Mouse (Mus musculus) naive thymus-derived CD4-positive, alpha-beta T cell, adult 2 months (primary cell): ENCODE results near the gene Sgsm3.

Experiments used
- DNase-seq: peaks from one replicate; pipeline ENCODE4 v3.0.0-alpha.2; 2011; ENCODE audit warnings: low read depth

Sgsm3 gene

DNA sequence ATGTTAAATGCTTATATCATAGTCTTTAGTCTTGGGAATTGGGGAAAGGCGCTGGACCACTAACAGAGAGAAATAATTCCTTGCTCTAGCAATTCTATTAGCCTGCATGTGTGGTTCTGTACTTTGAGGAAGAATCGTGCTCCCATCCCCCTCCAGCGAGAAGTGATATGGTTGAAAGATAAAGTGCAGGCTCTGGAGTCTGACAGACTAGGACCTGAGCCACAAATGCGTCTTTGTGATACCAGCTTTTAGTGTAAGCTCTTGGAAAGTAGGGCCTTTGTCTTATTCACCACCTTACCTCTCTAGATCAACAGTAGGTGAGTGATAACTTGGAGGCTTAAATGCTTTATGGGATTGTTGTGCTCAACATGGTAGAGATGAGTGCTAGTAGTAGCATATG, 3.6 kb downstream of the Sgsm3 start:
- no peak for DNase-seq

DNA sequence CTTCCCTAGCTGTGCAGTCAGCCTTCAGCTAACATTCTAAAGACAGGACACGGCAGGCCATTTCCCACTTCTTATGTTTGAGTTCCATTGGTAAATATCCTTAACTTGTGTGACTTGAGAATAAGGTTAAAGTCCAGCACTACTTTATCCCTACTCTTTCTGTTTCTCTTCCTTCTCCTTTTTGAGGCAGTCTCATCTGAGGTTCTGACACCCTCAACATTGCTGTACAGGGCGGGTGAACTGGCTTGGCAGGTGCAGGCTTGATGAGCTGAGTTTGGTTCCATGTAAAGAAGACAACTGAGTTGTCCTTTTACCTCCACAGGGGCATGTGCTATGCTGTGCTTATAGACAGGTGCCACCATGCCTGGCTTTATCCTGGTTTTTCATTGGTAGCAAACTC, 5.7 kb downstream of the Sgsm3 start:
- DNase-seq, result no peak

DNA sequence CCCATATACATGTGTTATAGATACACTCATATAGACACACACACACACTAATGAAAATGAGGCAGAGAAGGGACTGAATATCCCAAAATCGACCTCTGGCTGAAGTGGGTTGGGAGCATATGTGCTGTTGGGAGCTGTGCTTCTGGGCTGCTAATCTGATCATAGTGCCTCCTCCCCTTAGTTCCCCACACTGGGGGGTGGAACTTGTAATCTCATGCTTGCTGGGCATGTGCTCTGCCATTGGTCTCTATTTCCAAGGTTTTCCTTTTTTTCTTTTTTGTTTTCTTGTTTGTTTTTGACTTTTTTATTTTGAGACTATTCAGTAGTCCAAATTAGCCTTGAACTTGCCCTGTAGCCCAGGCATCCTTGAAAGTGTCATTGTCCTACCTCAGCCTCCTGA, 10.8 kb downstream of the Sgsm3 start:
- no peak for DNase-seq

DNA sequence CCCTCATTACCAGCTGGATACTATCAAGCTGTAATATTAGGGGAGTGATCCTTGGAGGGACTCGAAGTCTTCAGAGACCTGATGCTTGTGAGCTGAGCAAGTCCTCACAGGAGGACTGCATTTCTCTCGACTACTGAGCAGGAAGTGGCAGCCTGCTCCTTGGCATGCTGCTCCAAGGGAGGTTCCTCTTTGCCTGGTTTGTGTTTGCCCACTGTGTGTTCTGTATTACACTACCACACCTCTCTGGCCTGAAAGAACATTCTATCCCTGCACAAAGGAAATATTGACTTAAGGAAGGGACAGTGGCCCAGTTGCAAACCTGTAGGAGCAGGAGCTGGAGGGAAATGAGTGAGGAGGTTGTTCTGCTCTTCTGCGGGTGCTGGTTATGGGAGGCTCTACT, 12.1 kb downstream of the Sgsm3 start:
- DNase-seq, result no peak

DNA sequence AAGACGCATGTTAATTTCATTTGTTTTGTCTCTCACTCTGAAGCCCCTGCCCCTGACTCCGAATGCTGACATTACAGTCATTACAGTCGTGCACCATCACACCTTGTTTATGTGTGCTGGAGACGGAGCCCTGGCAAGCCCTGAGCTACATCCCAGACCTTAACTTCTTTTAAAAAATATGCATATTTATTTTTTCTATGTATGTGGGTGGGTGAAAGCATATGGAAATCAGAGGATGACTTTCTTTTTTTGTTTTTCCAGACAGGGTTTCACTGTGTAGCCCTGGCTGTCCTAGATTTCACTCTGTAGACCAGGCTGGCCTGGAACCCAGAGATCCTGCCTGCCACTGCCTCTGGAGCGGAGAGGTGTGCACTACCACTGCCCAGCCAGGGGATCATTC, 17.4 kb downstream of the Sgsm3 start:
- no peak for DNase-seq

DNA sequence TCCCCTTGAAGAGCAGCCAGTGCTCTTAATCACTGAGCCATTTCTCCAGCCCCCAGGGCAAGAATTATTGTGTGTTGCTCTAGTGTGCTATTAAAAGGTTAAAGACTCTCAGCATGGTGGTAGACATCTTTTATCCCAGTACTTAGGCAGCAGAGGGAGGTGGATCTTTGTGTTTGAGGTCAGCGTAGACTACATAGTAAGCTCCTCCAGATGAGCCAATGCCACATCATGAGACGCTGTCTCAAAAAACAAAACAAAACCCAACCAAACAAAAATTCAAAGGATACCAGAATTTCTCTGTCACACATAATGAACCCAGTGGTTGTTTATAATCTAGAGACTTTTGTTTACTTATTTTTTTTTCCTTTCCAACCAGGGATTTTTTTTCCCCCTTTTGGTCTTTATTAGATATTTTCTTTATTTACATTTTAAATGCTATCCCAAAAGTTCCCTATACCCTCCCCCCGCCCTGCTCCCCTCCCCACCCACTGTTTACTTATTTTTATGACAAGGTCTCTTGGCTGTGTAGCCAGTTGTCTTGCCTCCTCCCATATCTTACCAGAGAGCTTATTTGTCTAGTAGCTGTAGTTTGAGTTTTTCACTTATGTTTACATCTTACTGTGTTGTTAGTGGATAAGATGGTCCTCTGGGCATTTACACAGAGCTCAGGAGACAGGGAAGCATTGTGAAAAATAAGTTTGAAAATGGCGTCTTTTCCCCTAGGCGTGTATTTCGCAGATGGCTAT, 18.7 kb downstream of the Sgsm3 start:
- DNase-seq, result no peak

DNA sequence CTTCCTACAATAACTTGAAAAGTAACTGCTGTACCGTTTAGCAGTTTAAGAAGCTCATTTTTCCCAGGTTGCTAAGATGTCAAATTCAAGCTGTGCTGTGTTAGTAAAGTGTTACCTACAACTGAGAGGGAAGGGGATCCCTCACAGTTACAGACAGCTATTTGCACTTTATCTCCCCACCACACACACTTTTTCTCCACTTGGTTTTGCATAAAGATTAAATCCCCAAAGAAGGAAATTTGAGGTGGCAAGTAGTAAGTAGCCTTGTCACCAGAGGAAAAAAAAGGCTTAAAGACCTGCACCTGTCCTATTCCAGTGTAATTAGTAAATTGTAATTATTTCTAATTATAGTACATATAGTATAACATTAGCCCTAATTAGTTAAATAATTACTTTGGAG, 19.5 kb downstream of the Sgsm3 start:
- no peak for DNase-seq

DNA sequence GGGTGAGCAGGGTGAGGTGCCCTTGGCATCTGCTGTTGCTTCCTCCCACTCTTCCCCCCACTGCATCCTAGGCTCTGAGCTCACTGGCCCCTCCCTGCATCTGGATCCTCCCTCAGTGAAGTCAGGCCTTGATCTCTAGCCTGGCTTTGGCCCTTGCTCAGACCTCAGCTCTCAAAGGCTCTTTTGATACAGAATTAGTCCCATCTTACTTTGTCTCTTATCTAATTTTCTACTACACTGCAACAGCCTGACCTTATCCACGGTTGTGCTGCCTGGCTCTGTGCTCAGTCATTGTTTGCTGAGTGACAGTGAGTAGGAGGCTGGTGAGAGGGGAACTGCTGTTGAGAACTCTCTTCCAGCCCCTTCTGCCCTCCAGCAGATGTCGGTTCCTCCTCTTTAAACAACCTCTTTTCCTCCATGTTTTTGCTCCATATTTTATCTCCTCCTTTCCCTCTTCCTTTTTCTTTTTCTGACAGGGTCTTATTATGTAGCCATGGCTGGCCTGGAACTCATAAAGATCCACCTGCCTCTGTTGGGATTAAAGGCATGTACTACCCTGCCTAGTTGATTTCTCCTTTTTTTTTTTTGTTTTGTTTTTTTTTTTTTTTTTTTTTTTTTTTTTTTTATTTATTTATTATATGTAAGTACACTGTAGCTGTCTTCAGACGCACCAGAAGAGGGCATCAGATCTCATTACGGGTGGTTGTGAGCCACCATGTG, 23.0 kb downstream of the Sgsm3 start:
- no peak for DNase-seq

DNA sequence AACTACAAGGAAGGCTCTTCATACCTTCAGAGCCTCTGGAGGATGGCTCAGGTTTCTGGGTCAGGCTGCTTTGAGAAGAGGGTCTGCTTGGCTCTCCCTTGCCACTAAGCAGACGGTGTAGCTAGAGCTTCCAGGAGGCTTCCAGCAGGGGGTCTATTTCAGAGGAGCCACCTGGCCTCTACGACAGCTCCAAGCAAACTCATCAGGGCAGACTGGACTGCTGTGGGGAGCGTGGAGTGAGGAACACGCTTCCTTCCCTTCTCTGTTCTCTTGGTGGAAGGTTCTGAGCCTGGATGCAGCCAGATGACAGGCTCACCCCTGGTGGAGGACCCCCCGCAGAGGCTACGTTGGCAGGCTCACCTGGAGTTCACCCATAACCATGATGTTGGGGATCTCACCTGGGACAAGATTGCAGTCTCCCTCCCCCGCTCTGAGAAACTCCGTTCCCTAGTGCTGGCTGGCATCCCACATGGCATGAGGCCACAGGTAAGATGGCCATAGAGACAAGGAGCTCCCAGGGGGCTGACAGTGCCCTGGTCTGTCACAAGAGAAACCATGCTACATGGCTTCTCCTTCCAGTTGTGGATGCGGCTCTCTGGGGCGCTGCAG, 28.7 kb downstream of the Sgsm3 start:
- DNase-seq, result no peak

DNA sequence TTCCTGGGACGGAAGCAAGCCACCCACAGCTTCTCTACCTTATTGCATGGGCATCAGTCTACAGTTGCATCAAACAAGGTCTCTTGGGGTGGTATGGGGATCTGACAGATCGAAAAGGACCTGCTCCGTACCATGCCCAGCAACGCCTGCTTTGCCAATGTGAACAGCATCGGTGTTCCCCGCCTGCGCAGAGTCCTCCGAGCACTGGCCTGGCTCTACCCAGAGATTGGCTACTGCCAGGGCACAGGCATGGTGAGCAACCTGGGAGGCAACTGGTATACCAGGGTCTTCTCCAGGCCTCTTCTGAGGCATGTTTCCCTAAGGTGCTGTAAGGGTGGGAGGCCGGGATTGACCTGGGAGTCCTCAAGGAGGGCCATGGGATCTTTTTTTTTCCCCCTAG, 29.8 kb downstream of the Sgsm3 start:
- no peak for DNase-seq

DNA sequence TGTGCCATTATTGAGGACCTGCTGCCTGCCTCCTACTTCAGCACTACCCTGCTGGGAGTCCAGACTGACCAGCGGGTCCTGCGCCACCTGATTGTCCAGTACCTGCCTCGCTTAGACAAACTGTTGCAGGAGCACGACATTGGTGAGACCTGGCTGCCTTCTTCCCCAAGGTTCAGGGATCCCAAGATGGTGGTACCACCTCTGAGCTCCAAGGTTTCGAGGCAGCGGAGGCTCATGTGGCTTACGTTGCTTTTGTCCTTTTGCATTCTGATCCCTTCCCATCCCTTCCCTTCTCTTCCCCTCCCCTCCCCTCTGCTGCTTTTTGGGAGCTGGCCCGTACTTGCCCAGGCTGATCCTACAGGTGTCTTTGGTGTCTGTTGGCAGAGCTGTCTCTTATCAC, 30.3 kb downstream of the Sgsm3 start:
- no peak for DNase-seq

DNA sequence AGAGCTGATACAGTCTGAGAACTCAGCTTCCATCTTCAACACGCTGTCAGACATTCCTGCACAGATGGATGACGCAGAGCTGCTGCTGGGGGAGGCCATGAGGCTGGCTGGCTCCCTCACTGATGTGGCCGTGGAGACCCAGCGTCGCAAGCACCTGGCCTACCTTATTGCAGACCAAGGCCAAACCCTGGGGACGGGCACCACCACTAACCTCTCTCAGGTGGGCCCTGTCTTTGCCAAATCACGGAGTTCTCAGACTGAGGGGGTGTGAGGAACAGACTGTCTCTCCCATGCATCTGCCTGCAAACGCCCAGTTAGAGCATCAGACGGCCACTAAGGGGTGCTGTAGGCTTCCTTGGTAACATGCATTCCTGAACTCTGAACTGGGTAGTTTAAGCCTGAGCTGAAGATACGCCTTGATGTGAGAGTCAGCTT, 31.1 kb downstream of the Sgsm3 start:
- peak; percentile 53 for DNase-seq

DNA sequence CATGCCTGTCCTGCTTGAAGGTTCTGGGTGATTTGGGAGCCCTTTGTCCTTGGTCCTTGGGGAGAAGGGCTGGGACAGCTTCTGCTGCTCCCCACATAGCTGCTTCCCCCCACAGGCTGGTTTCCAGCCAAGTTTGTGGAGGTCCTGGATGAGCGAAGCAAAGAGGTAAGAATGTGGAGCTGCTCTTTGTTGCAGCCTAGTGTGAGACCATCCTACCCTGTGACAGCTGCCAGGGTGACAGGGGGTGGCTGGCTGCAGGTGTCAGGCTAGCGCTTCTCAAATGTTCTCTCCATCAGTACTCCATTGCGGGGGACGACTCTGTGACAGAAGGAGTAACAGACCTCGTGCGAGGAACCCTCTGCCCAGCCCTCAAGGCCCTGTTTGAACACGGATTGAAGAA, 32.5 kb downstream of the Sgsm3 start:
- no peak for DNase-seq

DNA sequence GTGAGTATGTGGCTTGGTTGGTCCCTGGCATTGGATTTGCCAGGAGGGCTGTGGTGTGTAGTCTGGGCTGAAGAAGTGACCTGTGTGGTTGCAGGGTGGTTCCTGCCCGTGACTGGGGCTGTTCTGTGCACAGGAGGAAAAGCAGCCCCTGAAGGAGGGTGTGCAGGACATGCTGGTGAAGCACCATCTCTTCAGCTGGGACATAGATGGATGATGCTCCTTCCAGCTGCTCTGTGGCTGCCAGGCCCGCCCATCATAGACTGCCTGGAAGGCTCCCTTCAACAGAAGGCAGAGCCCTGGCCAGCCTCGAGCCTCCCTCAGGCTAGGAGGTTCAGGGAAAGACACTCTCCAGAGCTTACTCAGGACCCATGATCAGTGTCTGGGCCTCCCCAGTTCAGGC, 34.0 kb downstream of the Sgsm3 start:
- DNase-seq, result no peak

DNA sequence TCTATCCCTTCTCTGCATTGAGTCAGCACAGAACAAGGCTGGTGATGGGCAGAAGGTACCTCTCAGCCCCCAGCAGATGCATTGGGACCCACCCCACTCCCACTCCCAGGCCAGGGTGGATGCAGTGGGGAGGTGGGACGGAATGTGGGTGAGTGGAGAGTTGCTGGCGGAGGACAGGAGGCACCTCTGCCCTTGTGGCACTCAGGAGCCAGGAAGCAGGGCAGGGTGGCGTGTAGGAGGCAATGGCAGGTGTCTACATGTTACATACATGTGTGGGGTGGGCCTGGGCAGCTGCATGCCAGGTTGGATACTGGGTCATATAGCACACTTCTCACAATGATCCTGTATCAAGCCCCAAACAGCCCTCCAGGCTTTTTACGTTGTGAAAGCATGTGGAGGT, 34.8 kb downstream of the Sgsm3 start:
- no peak for DNase-seq

DNA sequence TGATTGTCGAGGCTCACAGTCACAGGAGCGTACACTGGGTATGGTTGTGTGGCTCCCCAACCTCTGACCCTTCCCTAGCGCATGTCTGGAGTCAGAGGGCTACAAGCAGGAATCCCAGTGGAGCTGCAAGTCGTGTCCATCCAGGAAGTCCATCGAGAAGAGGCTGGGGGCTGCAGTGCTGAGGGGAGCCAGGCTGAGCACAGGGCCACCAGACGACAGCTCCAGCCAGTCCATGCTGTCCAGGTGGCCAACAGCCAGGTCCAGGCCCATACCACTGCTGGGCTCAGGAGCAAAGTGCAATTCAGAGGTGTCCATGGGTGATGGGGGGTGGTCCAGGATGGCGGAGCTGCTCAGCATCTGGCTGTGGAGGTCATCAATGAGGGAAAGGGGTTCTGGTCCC, 35.6 kb downstream of the Sgsm3 start:
- no peak for DNase-seq

DNA sequence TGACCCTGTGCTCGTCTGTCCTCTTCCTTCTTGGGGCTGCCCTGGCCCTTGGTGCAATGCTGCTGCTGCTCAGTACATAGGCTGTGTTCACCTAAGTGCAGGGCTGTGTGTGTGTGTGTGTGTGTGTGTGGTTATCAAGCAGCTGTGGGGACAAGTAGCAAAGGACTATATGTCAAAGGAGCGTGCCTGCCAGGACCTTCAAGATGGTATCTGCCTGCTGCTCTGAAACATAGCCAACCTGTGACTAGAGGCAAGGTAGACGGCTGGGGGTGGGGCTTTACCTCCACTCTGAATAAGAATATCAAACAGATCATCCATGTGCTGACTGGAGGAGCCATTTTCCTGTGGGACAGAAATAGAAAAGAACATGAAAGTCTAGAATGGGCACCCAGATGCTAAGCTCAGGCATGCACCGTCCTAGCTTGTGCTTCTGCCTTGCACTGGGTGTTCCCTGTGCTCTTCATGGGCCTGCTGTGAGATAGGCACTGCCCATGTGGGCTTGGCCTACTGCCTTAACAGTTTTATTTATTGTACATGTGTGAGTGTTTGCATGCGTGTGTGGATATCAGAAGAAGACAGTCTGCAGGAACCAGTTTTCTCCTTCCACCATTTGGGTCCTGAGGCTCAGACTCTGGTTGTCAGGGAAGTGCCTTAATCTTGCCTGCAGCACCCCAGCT, 37.6 kb downstream of the Sgsm3 start:
- DNase-seq, result no peak

DNA sequence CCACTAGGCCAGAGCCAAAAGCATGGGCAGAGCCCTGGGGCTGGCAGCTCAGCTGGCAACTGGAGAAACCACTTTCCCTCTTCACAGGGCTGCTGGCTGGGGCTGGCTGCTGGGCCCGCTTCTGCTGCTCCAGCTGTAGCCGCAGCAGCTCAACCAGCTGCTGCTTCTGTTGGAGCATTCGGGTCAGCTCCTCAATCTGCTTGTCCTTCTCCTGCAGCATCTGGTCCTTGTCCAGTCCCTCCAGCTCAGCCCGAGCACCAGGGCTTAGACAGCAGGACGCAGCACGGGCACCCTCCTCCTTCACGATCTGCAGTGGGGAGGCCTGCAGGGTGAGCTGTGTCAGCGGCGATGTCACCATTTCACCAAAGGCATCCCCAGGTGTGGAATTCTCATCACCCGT, 38.9 kb downstream of the Sgsm3 start:
- no peak for DNase-seq

DNA sequence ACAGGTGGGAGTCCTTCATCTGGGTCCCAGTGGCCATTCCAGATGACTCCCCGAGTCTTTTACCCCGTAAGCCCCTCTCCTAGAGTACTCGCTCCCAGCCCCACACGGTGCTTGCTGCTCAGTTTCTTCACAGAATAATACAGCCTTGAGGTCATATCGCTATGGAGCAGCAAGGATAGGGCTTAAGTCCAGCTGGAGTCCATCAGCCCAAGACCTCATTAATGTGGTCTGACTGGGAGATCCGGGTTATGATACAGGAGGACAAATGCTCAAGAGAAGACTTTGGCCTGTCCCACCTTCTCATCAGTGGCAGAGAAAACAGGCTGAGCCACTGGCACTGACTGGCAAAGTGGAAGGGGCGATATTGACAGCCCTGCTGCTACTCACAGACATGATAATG, 39.7 kb downstream of the Sgsm3 start:
- DNase-seq, result no peak

DNA sequence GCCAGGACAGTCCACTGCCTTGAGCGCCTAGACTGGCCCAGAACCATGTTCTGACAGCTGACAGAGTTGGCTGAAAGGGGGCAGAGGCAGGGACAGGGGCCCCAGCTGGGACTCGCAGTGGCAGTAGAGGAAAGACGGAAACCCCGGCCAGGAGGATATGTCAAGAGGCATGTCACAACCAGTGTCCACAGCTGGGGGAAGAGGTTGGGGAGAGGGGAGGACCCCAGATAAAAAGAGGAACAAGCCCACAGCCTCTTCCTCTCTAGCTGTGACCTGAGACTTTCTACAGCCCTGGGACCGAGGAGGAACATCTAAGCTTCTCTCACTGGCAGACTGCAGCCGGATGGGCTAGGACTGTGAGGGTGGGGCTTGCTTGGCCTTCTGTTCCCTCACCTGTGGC, 43.8 kb downstream of the Sgsm3 start:
- DNase-seq, result no peak

DNA sequence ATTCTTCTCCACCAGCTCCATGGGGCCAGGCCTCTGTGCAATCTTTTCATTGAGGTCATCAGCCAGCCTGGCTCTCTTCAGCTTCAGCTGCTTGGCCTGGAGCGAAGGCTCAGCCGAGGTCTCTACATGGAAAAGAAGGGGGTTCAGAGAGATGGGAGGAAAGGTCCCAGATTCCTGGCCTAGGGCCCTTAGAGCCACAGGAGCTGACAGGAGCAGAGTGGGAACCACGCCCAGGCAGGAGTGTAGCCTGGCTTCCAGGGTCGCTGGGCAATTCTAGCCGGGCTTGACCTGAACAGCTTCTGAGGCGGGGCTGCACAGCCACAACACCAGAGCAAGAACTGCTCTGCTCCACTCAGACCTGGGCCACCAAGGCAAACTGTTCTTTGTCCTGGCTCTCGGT, 44.9 kb downstream of the Sgsm3 start:
- DNase-seq, result no peak

DNA sequence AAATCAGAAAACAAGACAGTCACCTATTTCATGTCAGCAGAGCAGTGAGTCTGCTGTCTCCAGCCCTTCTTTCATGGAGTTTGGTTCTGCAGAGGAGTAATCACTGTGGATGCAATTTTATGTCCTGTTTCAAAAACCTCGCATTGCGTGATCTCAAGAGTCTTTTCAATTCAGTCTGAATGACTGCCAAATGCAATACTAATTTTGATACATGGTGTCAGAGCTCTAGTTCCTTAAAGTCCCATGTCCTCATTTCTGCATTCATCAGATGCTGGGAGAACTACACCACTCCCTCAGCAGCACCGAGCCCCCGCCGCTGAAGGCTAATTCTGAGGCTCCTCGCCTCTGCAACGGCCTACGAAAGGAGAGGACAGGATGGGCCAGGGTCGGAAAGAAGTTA, 46.3 kb downstream of the Sgsm3 start:
- no peak for DNase-seq

DNA sequence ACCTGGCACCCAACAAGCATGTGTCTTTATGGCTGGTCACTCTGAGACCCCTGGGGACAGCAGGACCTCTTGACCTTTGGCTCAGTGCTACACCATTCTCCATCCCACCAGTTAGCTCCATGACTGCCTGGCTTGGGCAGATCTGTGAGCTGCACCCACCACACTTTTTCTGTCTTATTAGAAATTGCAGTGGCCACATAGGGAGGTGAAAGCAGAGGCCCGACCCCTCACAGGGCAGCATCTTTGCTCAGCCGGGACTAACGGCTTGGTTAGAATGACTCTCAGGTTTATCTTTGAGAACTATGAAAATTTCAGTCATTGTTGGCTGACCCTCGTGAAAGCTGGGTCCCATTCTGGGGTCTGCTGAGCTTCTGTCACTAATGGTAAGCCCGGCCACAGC, 49.3 kb downstream of the Sgsm3 start:
- DNase-seq, result no peak
